Mouse (Mus musculus): ENCODE results near the gene Akap6.

DNA sequence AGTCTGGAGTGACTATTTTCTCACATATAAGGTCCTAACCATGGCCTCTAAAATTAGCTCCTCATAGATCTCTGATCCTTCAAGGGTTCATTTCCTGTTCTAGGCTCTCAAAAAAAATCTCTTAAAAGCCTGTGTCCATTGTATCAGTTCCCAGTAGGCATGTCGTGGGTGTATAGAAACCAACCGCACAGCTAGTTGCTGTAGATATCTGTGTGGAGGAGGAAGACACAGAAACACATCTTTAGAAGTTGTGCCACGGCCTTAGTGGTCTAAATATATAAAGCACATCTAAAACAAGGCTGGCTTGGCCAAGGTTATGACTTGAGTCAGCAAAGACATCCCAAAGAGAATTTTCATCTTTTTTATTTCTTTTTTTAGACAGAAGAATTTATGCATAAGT is 172.4 kb downstream of the Akap6 start:
- TF ChIP-seq MAX (IDR thresholded peaks at IDR 0.05; ENCODE audit: low read depth) (no peak), POLR2A (IDR thresholded peaks at IDR 0.05; ENCODE audit: insufficient read length, low read depth) (no peak), CEBPB (IDR thresholded peaks at IDR 0.05; ENCODE audit: insufficient read depth, poor library complexity, severe bottlenecking) (no peak), TCF12 (IDR thresholded peaks at IDR 0.05; ENCODE audit: insufficient read depth, poor library complexity, severe bottlenecking) (no peak)

Data from myocyte (in vitro differentiated cells).